Mouse (Mus musculus): ENCODE measurements around the gene Wscd2. TPM values are rescaled to one million over a fixed set of nuclear protein-coding genes. Genes with fewer than 3 reads are reported as not detected.

Gene Wscd2
- polyA plus RNA-seq (2015; fragmentation: Nextera tagmentation; extraction: Ambion mirVana), result 7.0 and 7.1 TPM in 2 replicates

GRCm38 (mm10) chr5:113490033-113490432 is at the start of gene Wscd2:
Wscd2 (plus strand) TSS chr5:113490333.
- Histone ChIP-seq H3K4me3 (peak within 1 kb of the TSS; percentile 59), H3K27ac (peak within 1 kb of the TSS; percentile 64; the same call in 1 of the 2 replicates), H3K9ac (peak within 1 kb of the TSS; percentile 81), H3K4me1 (peaks cover 27% of the 10 kb centered on the region), H3K27me3 (peaks cover 59% of the 10 kb centered on the region), H3K36me3 (no peaks in the 10 kb centered on the region), H3K4me2 (replicated peaks) (peak within 1 kb of the TSS; percentile 85), H3K9me3 (no peaks in the 10 kb centered on the region)
- WGBS, result 61% methylated on average over 6 of the region's 6 CpGs
- no peak for ATAC-seq (ENCODE audit: low FRiP score, low read depth)

GRCm38 (mm10) chr5:113442180-113442579 is 48.0 kb upstream of the Wscd2 start:
- H3K36me3 ChIP-seq, result no peaks in the 10 kb centered on the region
- H3K4me3 ChIP-seq, result no peak overlapping the region
- no peak for ATAC-seq (ENCODE audit: low FRiP score, low read depth)

GRCm38 (mm10) chr5:113448023-113448734 is 42.0 kb upstream of the Wscd2 start:
- Histone ChIP-seq H3K27me3 (peaks cover 37% of the 10 kb centered on the region), H3K9ac (no peak overlapping the region), H3K4me3 (no peak overlapping the region), H3K27ac (0 out of 2 replicates have a peak overlapping the region, but pooled peaks have one; percentile 10), H3K9me3 (peaks cover 8% of the 10 kb centered on the region; the same call in 1 of the 2 replicates), H3K4me2 (replicated peaks) (no peak overlapping the region), H3K36me3 (no peaks in the 10 kb centered on the region), H3K4me1 (peaks cover 18% of the 10 kb centered on the region)
- 9% methylated on average over 9 of the region's 9 CpGs for WGBS
- ATAC-seq (ENCODE audit: low FRiP score, low read depth), result peak; percentile 74

More at GRCm38 (mm10) chr5:113442180-113442579, 48.0 kb upstream of the Wscd2 start:
- Histone ChIP-seq H3K9me3 (no peaks in the 10 kb centered on the region), H3K9ac (no peak overlapping the region), H3K4me2 (replicated peaks) (no peak overlapping the region), H3K27ac (no peak overlapping the region), H3K27me3 (peaks cover 27% of the 10 kb centered on the region), H3K4me1 (no peaks in the 10 kb centered on the region)
- 54% methylated on average over 3 of the region's 3 CpGs for WGBS

GRCm38 (mm10) chr5:113449336-113449735 is 40.8 kb upstream of the Wscd2 start:
- Histone ChIP-seq H3K9ac (no peak overlapping the region), H3K36me3 (no peaks in the 10 kb centered on the region), H3K4me2 (replicated peaks) (no peak overlapping the region), H3K4me3 (no peak overlapping the region), H3K27me3 (peaks cover 31% of the 10 kb centered on the region), H3K27ac (no peak overlapping the region), H3K9me3 (peaks cover 8% of the 10 kb centered on the region; the same call in 1 of the 2 replicates), H3K4me1 (peaks cover 25% of the 10 kb centered on the region)
- ATAC-seq (ENCODE audit: low FRiP score, low read depth), result no peak
- WGBS, result 82% methylated on average over 3 of the region's 3 CpGs

- no peak overlapping the region for H3K27ac ChIP-seq
- no peaks in the 10 kb centered on the region for H3K36me3 ChIP-seq
- WGBS, result 6% methylated on average over 1 of the region's 1 CpGs
- peaks cover 19% of the 10 kb centered on the region; the same call in 1 of the 2 replicates for H3K27me3 ChIP-seq
- no peak for ATAC-seq (ENCODE audit: low FRiP score, low read depth)
- no peak overlapping the region for H3K9ac ChIP-seq
- no peak overlapping the region for H3K4me2 ChIP-seq (replicated peaks)
- H3K4me3 ChIP-seq, result no peak overlapping the region
- peaks cover 23% of the 10 kb centered on the region for H3K4me1 ChIP-seq
- peaks cover 8% of the 10 kb centered on the region; the same call in 1 of the 2 replicates for H3K9me3 ChIP-seq
Measured at GRCm38 (mm10) chr5:113452691-113453090, 37.4 kb upstream of the Wscd2 start.

GRCm38 (mm10) chr5:113453356-113453755 is 36.8 kb upstream of the Wscd2 start:
- Histone ChIP-seq H3K36me3 (no peaks in the 10 kb centered on the region), H3K4me3 (no peak overlapping the region), H3K4me1 (peaks cover 16% of the 10 kb centered on the region), H3K9ac (no peak overlapping the region), H3K9me3 (peaks cover 14% of the 10 kb centered on the region), H3K4me2 (replicated peaks) (no peak overlapping the region), H3K27ac (no peak overlapping the region), H3K27me3 (peaks cover 19% of the 10 kb centered on the region; the same call in 1 of the 2 replicates)
- ATAC-seq (ENCODE audit: low FRiP score, low read depth), result no peak
- 2% methylated on average over 4 of the region's 4 CpGs for WGBS

- ATAC-seq (ENCODE audit: low FRiP score, low read depth), result no peak
- 77% methylated on average over 10 of the region's 10 CpGs for WGBS
- no peak overlapping the region for H3K4me2 ChIP-seq (replicated peaks)
Measured at GRCm38 (mm10) chr5:113456020-113456419, 34.1 kb upstream of the Wscd2 start.

GRCm38 (mm10) chr5:113456756-113457155 is 33.4 kb upstream of the Wscd2 start:
- H3K9me3 ChIP-seq, result peaks cover 7% of the 10 kb centered on the region
- peaks cover 34% of the 10 kb centered on the region for H3K27me3 ChIP-seq
- H3K4me2 ChIP-seq (replicated peaks), result no peak overlapping the region
- H3K27ac ChIP-seq, result no peak overlapping the region
- H3K9ac ChIP-seq, result no peak overlapping the region
- WGBS, result 88% methylated on average over 4 of the region's 4 CpGs
- H3K4me3 ChIP-seq, result no peak overlapping the region
- H3K36me3 ChIP-seq, result no peaks in the 10 kb centered on the region
- H3K4me1 ChIP-seq, result peaks cover 18% of the 10 kb centered on the region
- ATAC-seq (ENCODE audit: low FRiP score, low read depth), result no peak

More at GRCm38 (mm10) chr5:113456020-113456419, 34.1 kb upstream of the Wscd2 start:
- Histone ChIP-seq H3K4me1 (peaks cover 14% of the 10 kb centered on the region), H3K27me3 (peaks cover 35% of the 10 kb centered on the region), H3K27ac (no peak overlapping the region), H3K36me3 (no peaks in the 10 kb centered on the region), H3K4me3 (no peak overlapping the region), H3K9ac (no peak overlapping the region), H3K9me3 (peaks cover 7% of the 10 kb centered on the region)

- no peak overlapping the region for H3K9ac ChIP-seq
- no peak overlapping the region for H3K27ac ChIP-seq
- no peak overlapping the region for H3K4me2 ChIP-seq (replicated peaks)
- H3K4me3 ChIP-seq, result no peak overlapping the region
- WGBS, result 74% methylated on average over 6 of the region's 6 CpGs
- H3K9me3 ChIP-seq, result peaks cover 7% of the 10 kb centered on the region
- H3K27me3 ChIP-seq, result peaks cover 38% of the 10 kb centered on the region
- ATAC-seq (ENCODE audit: low FRiP score, low read depth), result no peak
- H3K36me3 ChIP-seq, result no peaks in the 10 kb centered on the region
- peaks cover 23% of the 10 kb centered on the region for H3K4me1 ChIP-seq
Measured at GRCm38 (mm10) chr5:113457260-113457659, 32.9 kb upstream of the Wscd2 start.

- H3K4me2 ChIP-seq (replicated peaks), result no peak overlapping the region
- H3K4me1 ChIP-seq, result peaks cover 25% of the 10 kb centered on the region
- H3K27ac ChIP-seq, result no peak overlapping the region
- WGBS, result 71% methylated on average over 7 of the region's 7 CpGs
- no peaks in the 10 kb centered on the region for H3K36me3 ChIP-seq
- peaks cover 44% of the 10 kb centered on the region for H3K27me3 ChIP-seq
- peaks cover 7% of the 10 kb centered on the region for H3K9me3 ChIP-seq
- no peak overlapping the region for H3K9ac ChIP-seq
- ATAC-seq (ENCODE audit: low FRiP score, low read depth), result no peak
- no peak overlapping the region for H3K4me3 ChIP-seq
Measured at GRCm38 (mm10) chr5:113459942-113460341, 30.2 kb upstream of the Wscd2 start.

GRCm38 (mm10) chr5:113461582-113461981 is 28.6 kb upstream of the Wscd2 start:
- Histone ChIP-seq H3K4me2 (replicated peaks) (peak overlapping the region; percentile 52), H3K36me3 (no peaks in the 10 kb centered on the region), H3K27me3 (peaks cover 44% of the 10 kb centered on the region), H3K4me1 (peaks cover 27% of the 10 kb centered on the region), H3K27ac (no peak overlapping the region), H3K4me3 (peak overlapping the region; percentile 22), H3K9me3 (peaks cover 7% of the 10 kb centered on the region), H3K9ac (no peak overlapping the region)
- 12% methylated on average over 16 of the region's 16 CpGs for WGBS
- ATAC-seq (ENCODE audit: low FRiP score, low read depth), result no peak

GRCm38 (mm10) chr5:113461998-113462625 is 28.0 kb upstream of the Wscd2 start:
- H3K4me2 ChIP-seq (replicated peaks), result peak overlapping the region; percentile 52
- no peak for ATAC-seq (ENCODE audit: low FRiP score, low read depth)
- H3K4me3 ChIP-seq, result peak overlapping the region; percentile 22
- H3K27ac ChIP-seq, result no peak overlapping the region
- no peaks in the 10 kb centered on the region for H3K36me3 ChIP-seq
- H3K9ac ChIP-seq, result no peak overlapping the region
- WGBS, result 30% methylated on average over 21 of the region's 21 CpGs
- peaks cover 7% of the 10 kb centered on the region for H3K9me3 ChIP-seq
- H3K4me1 ChIP-seq, result peaks cover 27% of the 10 kb centered on the region
- H3K27me3 ChIP-seq, result peaks cover 44% of the 10 kb centered on the region
